Mouse (Mus musculus) Patski (cell line): ENCODE measurements at regions not wholly inside any gene's neighbourhood (a gene's known extent, or its start where the extent isn't known, plus 50 kb on each side); places are given as distances from the start of the nearest gene placed in this dataset.

Experiments
- ATAC-seq: fragments of 100-300 bp; one replicate; pipeline ENCODE4 v1.8.0; 2021
- CTCF ChIA-PET: fragments of 350-600 bp; sonication (Branson Sonifier 250); formaldehyde crosslinking; loops from one replicate; lab custom pipeline; 2022; ENCODE audit warnings: inconsistent platforms; lab: Charles Lee
- POLR2A ChIA-PET: fragments of 350-600 bp; sonication (Branson Sonifier 250); formaldehyde crosslinking; loops from one replicate; lab custom pipeline; 2022; ENCODE audit warnings: antibody characterized with exemption, inconsistent platforms; lab: Charles Lee
- DNase-seq: peaks from one replicate; pipeline ENCODE4 v3.0.0-alpha.2; 2011; ENCODE audit warnings: low read depth, low spot score
- H3K27me3 ChIP-seq: fragments of 371-371 bp; one replicate; pipeline ENCODE4 v1.5.1; 2021
- CTCF ChIP-seq: fragments of 100-300 bp; IDR thresholded peaks from one replicate; pipeline ENCODE4 v1.5.1; 2021
- in situ Hi-C: fragments of 300-500 bp; cut with MboI; formaldehyde crosslinking; loops from 3 replicates; pipeline ENCODE4 v1.11.1; 2018; ENCODE audit warnings: low pct_unique_long_range_greater_than_20kb, mixed read lengths

DNA sequence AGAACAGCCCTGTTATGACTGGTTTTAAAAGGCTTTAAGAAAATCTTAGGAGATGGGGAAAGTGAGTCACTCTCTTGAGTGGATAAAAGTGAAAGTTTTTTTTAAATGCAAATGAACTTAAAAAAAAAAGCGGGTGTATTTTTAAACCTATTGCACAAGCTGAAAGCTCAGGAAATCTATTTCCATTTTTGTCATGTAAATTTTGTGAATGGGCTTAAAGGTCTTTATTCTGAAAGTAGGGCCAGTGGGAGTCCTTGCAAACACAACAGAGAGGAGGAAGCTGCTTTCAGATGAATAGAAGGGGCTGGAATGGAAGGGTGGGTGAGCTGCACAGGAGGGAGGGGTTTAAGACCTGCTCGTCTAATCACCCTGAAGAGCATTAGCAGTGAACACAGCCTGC is 62.9 kb downstream of the Fam84a start:
- DNase-seq (no peak), ATAC-seq (no peak)
- CTCF ChIA-PET: no interaction called here
- in situ Hi-C loops: no loop called here
- no peak for TF ChIP-seq CTCF
- no peaks in the 10 kb centered on the region for H3K27me3 ChIP-seq
- POLR2A ChIA-PET: no interaction called here

DNA sequence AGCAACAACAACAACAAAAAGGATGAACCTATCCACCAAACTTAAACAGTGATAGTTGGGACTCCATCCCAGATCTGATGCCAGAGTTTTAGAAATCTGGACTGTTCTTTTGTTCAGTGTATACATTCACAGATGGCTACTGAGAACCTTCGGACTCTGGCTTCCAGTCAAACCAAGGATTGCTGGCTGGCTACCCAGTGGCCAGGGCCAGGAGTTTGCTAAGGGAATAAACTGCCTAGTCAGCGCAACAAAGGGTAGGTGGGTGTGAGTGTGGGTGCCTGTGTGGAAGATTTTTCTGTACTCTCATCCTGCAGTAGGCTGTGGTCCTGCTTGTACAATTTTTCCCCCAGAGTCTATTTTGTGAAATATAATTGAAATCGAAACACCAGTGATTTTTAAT is 69.1 kb downstream of the Fam84a start:
- DNase-seq (no peak), ATAC-seq (no peak)
- H3K27me3 ChIP-seq: no peaks in the 10 kb centered on the region
- POLR2A ChIA-PET: no interaction called here
- in situ Hi-C loops: no loop called here
- CTCF ChIA-PET: no interaction called here
- TF ChIP-seq CTCF: no peak

DNA sequence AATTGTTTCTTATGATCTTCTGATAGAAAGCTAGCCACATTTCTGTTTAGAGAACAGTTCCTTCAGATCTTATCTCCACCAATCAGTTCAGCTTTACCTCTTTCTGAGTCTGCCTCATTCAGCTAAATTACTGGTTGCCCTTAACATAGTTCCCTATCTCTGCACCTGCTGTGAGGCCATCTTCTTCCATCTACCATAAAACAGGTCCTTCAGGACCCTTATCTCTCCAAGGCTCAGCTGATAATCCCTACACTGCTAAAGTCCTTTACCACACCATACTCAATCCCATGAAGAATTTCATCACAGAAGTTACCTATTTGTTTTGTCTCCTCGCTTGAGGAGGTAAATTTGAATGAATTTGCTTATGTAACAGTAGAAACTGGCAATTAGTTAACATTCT is 72.0 kb downstream of the Fam84a start:
- no peak for DNase-seq
- no peak for ATAC-seq
- no peaks in the 10 kb centered on the region for H3K27me3 ChIP-seq
- in situ Hi-C loops: no loop called here
- CTCF ChIA-PET: no interaction called here
- POLR2A ChIA-PET: no interaction called here
- no peak for TF ChIP-seq CTCF

DNA sequence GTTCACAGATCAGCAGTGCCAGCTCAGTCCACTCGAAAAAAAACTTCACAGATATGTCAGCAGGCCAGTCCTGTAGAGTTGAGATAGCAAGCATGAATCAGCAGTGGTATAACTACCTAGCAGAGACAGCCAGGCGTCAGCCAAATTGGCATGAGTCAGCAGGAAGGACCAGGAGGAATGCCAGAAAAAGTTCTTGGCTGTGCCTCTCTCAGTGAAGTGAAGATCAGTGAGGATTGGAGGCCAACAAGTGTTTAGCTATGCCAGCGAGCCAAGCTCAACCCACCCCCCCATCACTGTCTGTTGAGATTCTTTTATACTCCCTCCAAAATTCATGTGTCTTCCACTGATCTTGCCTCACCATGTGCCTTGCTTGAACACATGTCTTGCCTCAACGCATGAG is 82.8 kb downstream of the Fam84a start:
- H3K27me3 ChIP-seq: no peaks in the 10 kb centered on the region
- DNase-seq: peak; percentile 20
- peak; percentile 65 for ATAC-seq
- no peak for TF ChIP-seq CTCF
- in situ Hi-C loops: no loop called here
- ChIA-PET POLR2A (no interaction called here), CTCF (no interaction called here)

DNA sequence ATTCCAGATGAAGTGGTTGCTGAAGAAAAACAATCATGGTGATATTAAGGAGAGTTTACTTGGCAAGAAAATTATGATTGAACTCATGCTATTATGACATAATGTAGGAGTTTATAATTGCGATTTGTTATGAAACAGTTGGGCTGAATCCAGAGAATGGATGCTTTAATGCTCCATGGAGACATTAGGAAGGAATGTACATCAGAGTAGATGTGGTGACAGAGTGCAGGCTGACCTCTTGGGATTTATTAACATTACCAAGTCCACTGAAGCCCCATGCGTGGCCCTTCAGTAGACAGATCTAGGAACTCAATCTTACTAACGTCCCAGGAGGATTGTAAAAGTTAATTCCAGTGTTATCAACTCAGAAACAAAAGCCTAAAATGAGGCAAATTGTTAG is 86.5 kb downstream of the Fam84a start:
- ATAC-seq: no peak
- in situ Hi-C loops: no loop called here

DNA sequence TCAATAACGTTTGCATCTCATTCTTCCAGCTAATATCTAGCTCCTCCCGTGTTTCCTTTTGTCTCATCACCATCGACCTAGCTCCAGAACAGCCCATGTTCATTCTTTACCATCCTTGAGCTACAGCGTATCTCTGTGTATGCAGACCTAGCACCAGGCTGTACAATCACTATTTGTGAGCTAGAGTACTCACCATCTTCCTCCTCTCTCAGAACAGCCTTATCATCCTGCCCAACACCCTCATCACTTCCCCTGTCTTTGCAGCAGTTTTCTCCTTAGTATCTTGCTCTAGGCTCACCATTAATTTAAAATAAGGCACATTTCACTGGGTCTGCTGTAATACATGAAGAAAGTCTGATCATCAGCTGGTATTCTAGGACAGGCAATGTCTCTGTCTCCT is 88.6 kb downstream of the Fam84a start:
- TF ChIP-seq CTCF: no peak
- ChIA-PET CTCF (no interaction called here), POLR2A (no interaction called here)
- no peaks in the 10 kb centered on the region for H3K27me3 ChIP-seq
- ATAC-seq (no peak), DNase-seq (no peak)
- in situ Hi-C loops: no loop called here

More for the DNA sequence above, 86.5 kb downstream of the Fam84a start:
- no peak for TF ChIP-seq CTCF
- DNase-seq: no peak
- no peaks in the 10 kb centered on the region for H3K27me3 ChIP-seq
- CTCF ChIA-PET: no interaction called here
- POLR2A ChIA-PET: no interaction called here

DNA sequence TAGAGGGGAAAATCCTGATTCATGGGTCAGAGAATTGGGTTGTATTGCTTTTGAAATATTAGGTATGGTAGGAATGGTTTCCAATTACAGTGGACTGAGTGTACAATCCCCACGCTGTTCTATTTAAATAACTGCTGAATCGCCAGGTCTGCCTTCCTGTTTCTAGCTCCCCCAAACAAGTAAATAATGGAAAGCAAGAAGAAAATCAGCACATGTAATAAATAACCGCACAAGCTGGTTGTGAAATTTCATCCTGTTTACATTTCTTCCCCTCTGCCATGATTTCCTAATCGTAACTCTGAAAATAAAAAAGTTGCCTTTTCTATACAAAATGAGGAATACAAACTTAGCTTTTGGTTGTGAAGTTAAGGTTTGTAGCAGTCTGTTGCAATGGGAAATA is 95.7 kb downstream of the Fam84a start:
- DNase-seq (no peak), ATAC-seq (no peak)
- in situ Hi-C loops: no loop called here
- POLR2A ChIA-PET: no interaction called here
- TF ChIP-seq CTCF: no peak
- no peaks in the 10 kb centered on the region for H3K27me3 ChIP-seq
- CTCF ChIA-PET: no interaction called here

DNA sequence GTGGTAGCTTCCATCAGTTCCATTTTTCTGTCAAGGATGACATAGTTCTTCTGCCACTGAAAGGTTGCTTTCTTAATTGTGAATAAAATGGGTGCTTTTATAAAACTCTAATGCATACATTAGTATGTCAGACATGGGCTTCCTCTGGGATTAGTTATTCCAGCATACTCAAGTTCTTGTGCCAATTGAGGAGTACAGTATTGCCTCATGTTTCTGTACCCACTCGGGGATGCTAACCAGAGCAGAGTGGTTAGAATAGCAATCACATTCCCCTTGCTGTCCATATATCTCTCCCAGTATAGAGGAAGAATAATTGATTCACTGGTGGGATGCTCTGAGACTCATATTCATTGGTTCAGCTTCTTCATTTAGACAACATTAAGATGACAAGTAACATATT is 119.5 kb downstream of the Fam84a start:
- TF ChIP-seq CTCF: no peak
- H3K27me3 ChIP-seq: no peaks in the 10 kb centered on the region

DNA sequence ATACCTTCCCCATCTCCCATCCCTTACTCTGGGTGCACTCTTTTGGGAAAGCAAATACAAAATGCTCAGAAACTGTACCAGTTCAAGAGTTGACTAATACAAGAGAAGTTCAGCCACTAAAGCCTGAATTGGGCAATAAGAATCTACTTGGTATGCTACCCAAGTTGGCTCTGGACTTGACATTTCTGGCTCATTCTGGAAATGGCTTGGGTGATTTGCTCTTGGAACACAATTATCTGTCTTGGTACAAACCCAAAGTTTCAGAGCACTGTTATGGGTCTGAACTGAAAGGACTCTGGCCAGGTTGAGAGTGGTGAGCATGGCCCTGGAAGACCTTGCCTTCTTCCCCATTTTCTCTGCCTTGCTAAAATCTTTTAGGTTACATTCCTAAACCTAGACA is 136.6 kb downstream of the Fam84a start:
- no peaks in the 10 kb centered on the region for H3K27me3 ChIP-seq
- ChIA-PET POLR2A (no interaction called here), CTCF (no interaction called here)
- DNase-seq: no peak
- no peak for ATAC-seq
- TF ChIP-seq CTCF: no peak
- in situ Hi-C loops: no loop called here

More for the DNA sequence above, 119.5 kb downstream of the Fam84a start:
- ChIA-PET POLR2A (no interaction called here), CTCF (no interaction called here)
- ATAC-seq (no peak), DNase-seq (no peak)
- in situ Hi-C loops: no loop called here

DNA sequence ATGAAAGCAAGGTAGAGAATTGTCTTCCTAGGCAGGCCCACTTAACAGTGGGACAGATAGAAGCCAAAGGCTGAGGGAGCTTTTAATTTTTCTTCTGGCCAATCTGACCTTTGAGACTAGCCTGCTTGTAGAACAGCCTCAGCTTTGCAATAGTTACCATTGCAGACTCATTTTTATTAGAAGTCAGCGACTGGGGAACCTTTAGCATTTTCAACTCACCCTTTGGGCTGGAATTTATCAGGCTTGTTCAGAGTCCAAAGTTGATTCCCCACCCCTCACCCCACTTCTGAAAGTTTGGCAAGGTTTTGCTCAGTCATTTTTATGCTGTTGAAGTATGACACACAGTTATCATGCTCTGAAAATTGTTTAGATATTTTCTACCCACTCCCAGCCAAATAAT is 145.9 kb downstream of the Fam84a start:
- DNase-seq (no peak), ATAC-seq (no peak)
- TF ChIP-seq CTCF: no peak
- ChIA-PET CTCF (no interaction called here), POLR2A (no interaction called here)
- in situ Hi-C loops: no loop called here
- no peaks in the 10 kb centered on the region for H3K27me3 ChIP-seq

DNA sequence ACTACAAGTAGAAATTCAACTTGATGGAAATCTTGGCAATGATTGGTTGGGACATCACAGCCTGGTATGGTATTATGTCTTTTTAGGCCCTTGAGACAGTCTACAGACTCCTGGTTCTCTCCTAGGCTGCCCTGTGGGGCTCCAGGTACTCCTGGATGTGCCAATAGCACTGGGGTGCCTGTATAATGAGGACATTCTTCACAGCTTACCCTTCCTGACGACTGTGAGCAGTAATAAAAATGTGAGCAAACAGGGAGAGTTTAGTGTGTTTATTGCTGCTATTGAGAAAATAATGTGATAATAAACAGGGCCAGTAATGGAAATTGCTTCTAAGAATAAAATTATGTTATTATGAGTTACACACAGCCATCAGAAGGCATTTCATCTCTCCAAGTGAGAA is 150.2 kb downstream of the Fam84a start:
- ATAC-seq (no peak), DNase-seq (no peak)
- POLR2A ChIA-PET: no interaction called here
- in situ Hi-C loops: no loop called here
- CTCF ChIA-PET: interaction anchor here (1.8 kb wide), 1 partner anchor 20 kb away, joined by 4 read pairs; no protein-coding TSS in a partner anchor
- H3K27me3 ChIP-seq: no peaks in the 10 kb centered on the region
- TF ChIP-seq CTCF: no peak

DNA sequence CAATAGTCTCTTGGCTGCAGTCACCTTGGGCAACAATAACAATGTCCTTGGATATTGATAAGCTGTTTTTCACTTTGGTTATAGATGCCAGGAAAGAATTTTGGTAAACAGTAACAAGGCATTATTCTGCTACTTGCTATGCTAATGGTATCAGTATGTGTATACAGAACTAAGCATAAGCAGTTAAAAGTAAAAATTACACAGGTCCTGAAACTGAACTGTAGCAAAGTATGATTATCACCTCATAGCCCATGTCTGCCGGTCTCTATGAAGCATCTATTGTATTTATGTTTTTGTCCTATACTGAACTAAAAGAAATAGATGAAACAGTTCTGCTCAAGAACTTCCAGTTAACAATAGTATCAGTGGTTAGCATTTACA is 167.5 kb downstream of the Fam84a start:
- ChIA-PET POLR2A (no interaction called here), CTCF (no interaction called here)
- DNase-seq (no peak), ATAC-seq (no peak)
- no peak for TF ChIP-seq CTCF
- no peaks in the 10 kb centered on the region for H3K27me3 ChIP-seq
- in situ Hi-C loops: no loop called here
